Mouse (Mus musculus): ENCODE data around the gene Adam11.

- TF ChIP-seq CTCF (IDR thresholded peaks at IDR 0.05; ENCODE audit: control insufficient read depth, insufficient read depth, insufficient read length) (no peak), FOSL1 (IDR thresholded peaks at IDR 0.05; ENCODE audit: insufficient read depth, low read length, poor library complexity, severe bottlenecking) (no peak)
Measured at GRCm38 (mm10) chr11:102741129-102741950, 19.9 kb upstream of the Adam11 start.

Measured in C2C12 (cell line).